Mouse (Mus musculus) liver, embryonic 14.5 days (tissue): ENCODE data around the gene Aqp2.

Experiments
- CTCF ChIP-seq: IDR thresholded peaks from 2 replicates; pipeline ENCODE4 v1.5.1; 2016; ENCODE audit warnings: antibody characterized with exemption, low read depth, control low read depth
- EP300 ChIP-seq: IDR thresholded peaks from 2 replicates; pipeline ENCODE4 v1.6.1; 2016; ENCODE audit warnings: antibody characterized with exemption, low read depth

DNA sequence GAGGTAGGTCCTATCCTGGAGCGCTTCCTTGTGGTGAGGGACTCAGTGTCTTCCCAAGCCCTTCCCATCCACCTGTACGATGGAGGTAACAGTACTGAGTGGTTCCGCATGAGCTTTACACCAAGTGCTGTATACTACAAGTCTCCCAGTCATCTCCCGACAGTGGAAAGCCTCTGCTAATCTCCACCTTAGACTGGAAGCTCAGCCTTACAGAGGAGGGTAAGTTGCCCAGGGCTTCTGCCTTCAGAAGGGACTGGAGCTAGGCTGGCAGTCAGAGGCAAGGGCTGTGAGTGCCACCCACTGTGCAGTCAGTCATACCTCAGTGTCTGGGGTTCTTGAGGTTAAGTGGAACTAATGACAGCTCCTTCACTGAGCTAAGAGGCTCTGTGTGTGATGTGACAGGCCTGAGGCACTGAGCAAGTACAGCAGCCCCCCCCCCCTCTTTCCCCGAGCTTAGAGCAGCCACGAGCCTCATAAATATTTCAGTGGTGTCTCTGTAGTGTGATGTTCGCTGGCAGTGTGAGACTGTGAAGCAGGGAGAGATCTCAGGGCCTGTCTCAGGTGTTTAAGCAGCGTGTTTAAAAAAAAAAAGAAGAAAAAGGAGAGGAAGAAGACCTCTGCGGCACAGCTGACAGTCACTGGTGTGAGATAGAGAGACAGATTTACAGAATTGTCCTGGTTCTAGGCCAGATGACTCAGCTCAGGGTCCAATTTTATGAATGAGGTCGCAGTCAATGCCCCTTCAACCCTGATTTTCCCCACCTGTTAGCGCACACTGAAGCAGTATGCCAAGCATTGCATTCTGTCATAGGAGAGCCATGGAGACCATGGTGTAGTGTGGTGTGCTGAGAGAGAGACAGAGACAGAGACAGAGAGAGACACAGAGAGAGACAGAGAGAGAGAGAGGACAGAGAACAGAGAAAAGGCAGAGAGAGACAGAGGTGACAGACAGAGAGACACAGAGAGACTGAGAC, 41.7 kb upstream of the Aqp2 start:
- no peak for TF ChIP-seq CTCF
- TF ChIP-seq EP300: no peak
